Mouse (Mus musculus) C2C12 (cell line): ENCODE results near the gene Unc13c.

ENCODE experiments used
- CEBPB ChIP-seq: IDR thresholded peaks from one replicate; pipeline ENCODE4 v1.6.1; 2011; ENCODE audit warnings: low read depth, mild to moderate bottlenecking, control low read depth, moderate library complexity
- CTCF ChIP-seq: IDR thresholded peaks from one replicate; pipeline ENCODE4 v1.5.1; 2011; ENCODE audit not compliant: control insufficient read depth, insufficient read depth, insufficient read length
- MYOD1 ChIP-seq: IDR thresholded peaks from one replicate; pipeline ENCODE4 v1.6.1; 2011; ENCODE audit warnings: low read depth; ENCODE audit not compliant: control insufficient read depth, insufficient read length
- MYOG ChIP-seq: IDR thresholded peaks from one replicate; pipeline ENCODE4 v1.6.1; 2011; ENCODE audit not compliant: control insufficient read depth, insufficient read length; ENCODE audit errors: extremely low read depth

GRCm38 (mm10) chr9:74007976-74008686 lies 39.4 kb upstream of the Unc13c start:
- TF ChIP-seq CTCF: no peak
- no peak for TF ChIP-seq CEBPB
- TF ChIP-seq MYOG: no peak
- no peak for TF ChIP-seq MYOD1
